Mouse (Mus musculus) hindbrain, embryonic 14.5 days (tissue): ENCODE results near the gene Ccdc84. TPM values are rescaled to one million over a fixed set of nuclear protein-coding genes. Genes with fewer than 3 reads are reported as not detected.
"Not testable (repeated sequence)": the region's sequence is repeated elsewhere in the genome, so short reads cannot be mapped to it uniquely, and the experiment has no call there.

ENCODE experiments used
- ATAC-seq: fragments of 200-750 bp; cut with Nextera tagmentation; 2 replicates; pipeline ENCODE4 v1.8.0; 2017; ENCODE audit warnings: moderate number of reproducible peaks, mild to moderate bottlenecking, moderate TSS enrichment, moderate library complexity; ENCODE audit not compliant: low FRiP score
- DNase-seq: peaks from one replicate; pipeline ENCODE4 v3.0.0-alpha.2; 2015; ENCODE audit warnings: low spot score
- H3K27ac ChIP-seq: fragments of 300-500 bp; sonication (generic); 2 replicates; pipeline ENCODE4 v1.5.1; 2014; ENCODE audit warnings: mild to moderate bottlenecking, moderate library complexity
- H3K27me3 ChIP-seq: fragments of 300-500 bp; sonication (generic); 2 replicates; pipeline ENCODE4 v1.6.1; 2014; ENCODE audit warnings: mild to moderate bottlenecking, low read length, mixed read lengths; ENCODE audit not compliant: control insufficient read depth, insufficient read depth
- H3K36me3 ChIP-seq: fragments of 300-500 bp; sonication (generic); replicated peaks from 2 replicates; pipeline ENCODE4 v1.6.1; 2014; ENCODE audit not compliant: control insufficient read depth, insufficient read depth
- H3K4me1 ChIP-seq: fragments of 300-500 bp; sonication (generic); replicated peaks from 2 replicates; pipeline ENCODE4 v1.6.1; 2014; ENCODE audit warnings: antibody characterized with exemption, low read length, mixed read lengths; ENCODE audit not compliant: control insufficient read depth, insufficient read depth
- H3K4me2 ChIP-seq: fragments of 300-500 bp; sonication (generic); replicated peaks from 2 replicates; pipeline ENCODE4 v1.6.1; 2014; ENCODE audit warnings: mild to moderate bottlenecking, moderate library complexity
- H3K4me3 ChIP-seq: fragments of 300-500 bp; sonication (generic); replicated peaks from 2 replicates; pipeline ENCODE4 v1.5.1; 2014; ENCODE audit warnings: mild to moderate bottlenecking, low read length
- H3K9ac ChIP-seq: fragments of 300-500 bp; sonication (generic); 2 replicates; pipeline ENCODE4 v1.6.1; 2014
- H3K9me3 ChIP-seq: fragments of 300-500 bp; sonication (generic); 2 replicates; pipeline ENCODE4 v1.6.1; 2016; ENCODE audit warnings: low read length; ENCODE audit not compliant: control insufficient read depth
- WGBS: fragments of 180-500 bp; shearing (Covaris S2); extraction: QIAGEN DNeasy Blood & Tissue Kit; methylation state at CpG from one replicate; pipeline ENCODE4 v1.1.7; 2014; 5-methylcytosine and 5-hydroxymethylcytosine counted together
- polyA plus RNA-seq: library from polyadenylated mRNA; unstranded; fragments of >200 nt; fragmentation: Nextera tagmentation; extraction: Ambion mirVana; gene quantifications from 2 replicates; pipeline ENCODE4 v1.2.1, GENCODE M21; 2014

Gene Ccdc84
- polyA plus RNA-seq, 1 experiment from 2014 or later: 28.2 TPM

GRCm38 (mm10) chr9:44435747-44436146, 17.4 kb upstream of the Ccdc84 start:
- H3K27ac ChIP-seq: no peak overlapping the region
- H3K4me3 ChIP-seq: no peak overlapping the region
- H3K9me3 ChIP-seq: no peaks in the 10 kb centered on the region
- no peaks in the 10 kb centered on the region for H3K36me3 ChIP-seq
- ATAC-seq: no peak
- 79% methylated on average over 6 of the region's 6 CpGs for WGBS
- H3K4me1 ChIP-seq: no peaks in the 10 kb centered on the region
- no peak for DNase-seq
- H3K9ac ChIP-seq: no peak overlapping the region
- H3K27me3 ChIP-seq: no peaks in the 10 kb centered on the region
- no peak overlapping the region for H3K4me2 ChIP-seq

- H3K27ac ChIP-seq: no peak overlapping the region
- DNase-seq (no peak), ATAC-seq (no peak)
- no peaks in the 10 kb centered on the region for H3K9me3 ChIP-seq
- H3K27me3 ChIP-seq: no peaks in the 10 kb centered on the region
- H3K4me3 ChIP-seq: no peak overlapping the region
- WGBS: 59% methylated on average over 5 of the region's 5 CpGs
- H3K36me3 ChIP-seq: no peaks in the 10 kb centered on the region
- no peak overlapping the region for H3K4me2 ChIP-seq
- no peaks in the 10 kb centered on the region for H3K4me1 ChIP-seq
- H3K9ac ChIP-seq: no peak overlapping the region
Measured at GRCm38 (mm10) chr9:44432577-44433185, 14.3 kb upstream of the Ccdc84 start.

GRCm38 (mm10) chr9:44423576-44423975, 5.2 kb upstream of the Ccdc84 start:
- Histone ChIP-seq H3K27ac (no peak overlapping the region), H3K9ac (no peak overlapping the region), H3K4me2 (no peak overlapping the region), H3K27me3 (no peaks in the 10 kb centered on the region), H3K4me1 (no peaks in the 10 kb centered on the region), H3K4me3 (no peak overlapping the region), H3K9me3 (no peaks in the 10 kb centered on the region), H3K36me3 (no peaks in the 10 kb centered on the region)
- DNase-seq: no peak
- ATAC-seq: no peak
- 87% methylated on average over 4 of the region's 4 CpGs for WGBS

- H3K27me3 ChIP-seq: no peaks in the 10 kb centered on the region
- H3K4me3 ChIP-seq: no peak overlapping the region
- DNase-seq (no peak), ATAC-seq (no peak)
- H3K9me3 ChIP-seq: no peaks in the 10 kb centered on the region
- WGBS: 77% methylated on average over 5 of the region's 5 CpGs
- H3K4me1 ChIP-seq: peaks cover 7% of the 10 kb centered on the region
- H3K36me3 ChIP-seq: peaks cover 7% of the 10 kb centered on the region
- no peak overlapping the region for H3K4me2 ChIP-seq
- H3K27ac ChIP-seq: no peak overlapping the region
- H3K9ac ChIP-seq: no peak overlapping the region
Measured at GRCm38 (mm10) chr9:44420280-44420898, 2.0 kb upstream of the Ccdc84 start.

- H3K4me1 ChIP-seq, H3K4me3 ChIP-seq, H3K36me3 ChIP-seq, H3K9ac ChIP-seq, H3K27me3 ChIP-seq, ATAC-seq, H3K4me2 ChIP-seq, H3K27ac ChIP-seq, H3K9me3 ChIP-seq, DNase-seq: not testable (repeated sequence)
- 94% methylated on average over 9 of the region's 9 CpGs for WGBS
Measured at GRCm38 (mm10) chr9:44419730-44420129, 1.4 kb upstream of the Ccdc84 start.

- Histone ChIP-seq H3K27me3 (no peaks in the 10 kb centered on the region), H3K9ac (peak overlapping the region; percentile 95), H3K4me2 (peak overlapping the region; percentile 94), H3K4me3 (peak overlapping the region; percentile 86), H3K27ac (peak overlapping the region; percentile 90), H3K36me3 (peaks cover 24% of the 10 kb centered on the region), H3K4me1 (peaks cover 7% of the 10 kb centered on the region), H3K9me3 (no peaks in the 10 kb centered on the region)
- DNase-seq (peak; percentile 96), ATAC-seq (peak; percentile 92)
- WGBS: under 1% methylated on average over 38 of the region's 38 CpGs
Measured at GRCm38 (mm10) chr9:44417892-44418363, 441 bp downstream of the Ccdc84 start.

- Histone ChIP-seq H3K4me1 (peaks cover 7% of the 10 kb centered on the region), H3K9ac (peak overlapping the region; percentile 95), H3K4me3 (peak overlapping the region; percentile 86), H3K36me3 (peaks cover 30% of the 10 kb centered on the region), H3K9me3 (no peaks in the 10 kb centered on the region), H3K4me2 (peak overlapping the region; percentile 94), H3K27ac (peak overlapping the region; percentile 90), H3K27me3 (no peaks in the 10 kb centered on the region)
- no peak for DNase-seq
- ATAC-seq: peak; percentile 73
- WGBS: 9% methylated on average over 26 of the region's 26 CpGs
Measured at GRCm38 (mm10) chr9:44417156-44417891, 1.0 kb downstream of the Ccdc84 start.

- Histone ChIP-seq H3K4me2 (no peak overlapping the region), H3K4me3 (no peak overlapping the region), H3K9me3 (no peaks in the 10 kb centered on the region), H3K9ac (no peak overlapping the region), H3K36me3 (peaks cover 67% of the 10 kb centered on the region), H3K27me3 (no peaks in the 10 kb centered on the region), H3K4me1 (peaks cover 15% of the 10 kb centered on the region), H3K27ac (no peak overlapping the region)
- 90% methylated on average over 2 of the region's 2 CpGs for WGBS
- no peak for ATAC-seq
- no peak for DNase-seq
Measured at GRCm38 (mm10) chr9:44412781-44413180, 5.6 kb downstream of the Ccdc84 start.

GRCm38 (mm10) chr9:44412306-44412705, 6.1 kb downstream of the Ccdc84 start:
- no peak overlapping the region for H3K4me2 ChIP-seq
- DNase-seq: no peak
- ATAC-seq: no peak
- H3K4me3 ChIP-seq: no peak overlapping the region
- no peak overlapping the region for H3K9ac ChIP-seq
- 89% methylated on average over 4 of the region's 4 CpGs for WGBS
- peaks cover 13% of the 10 kb centered on the region for H3K4me1 ChIP-seq
- no peaks in the 10 kb centered on the region for H3K9me3 ChIP-seq
- H3K36me3 ChIP-seq: peaks cover 67% of the 10 kb centered on the region
- no peak overlapping the region for H3K27ac ChIP-seq
- no peaks in the 10 kb centered on the region for H3K27me3 ChIP-seq
